18 mouse cellular contexts compared by ENCODE assay signal in genomic region chr5:31792863-31793262, GRCm38 (mm10).
DNase-seq lines count a peak whose midpoint lies in the region; ATAC-seq and TF ChIP-seq lines count a peak whose summit lies in the region.
"Had no signal": no experiment of that assay in that cellular context is flagged by ENCODE, and none has a peak within 500 bp of the region (broad histone marks: within the 10 kb centered on the region; RNA-seq: fewer than 3 reads in every experiment).

No protein-coding gene starts in this region.

- H3K9ac ChIP-seq in lung, postnatal 0 days (replicated peaks; ENCODE audit: low read depth) = no peak overlapping the region
- H3K9ac ChIP-seq: liver, embryonic 12.5 days; neural tube, embryonic 12.5 days had no signal

- H3K4me1 ChIP-seq in lung, postnatal 0 days (ENCODE audit: insufficient read depth, low read depth, low read length) = no peaks in the 10 kb centered on the region
- H3K4me1 ChIP-seq: embryonic facial prominence, embryonic 10.5 days; neural tube, embryonic 12.5 days had no signal

- 49% methylated on average over 8 of the region's 8 CpGs for WGBS in lung, postnatal 0 days

- TF ChIP-seq EP300 in lung, postnatal 0 days (IDR thresholded peaks at IDR 0.05) = peak; percentile 65

- no peaks in the 10 kb centered on the region for H3K36me3 ChIP-seq in lung, postnatal 0 days (ENCODE audit: insufficient read depth, low read length)
- H3K36me3 ChIP-seq: embryonic facial prominence, embryonic 10.5 days; heart, embryonic 10.5 days; liver, embryonic 12.5 days; neural tube, embryonic 12.5 days had no signal

- DNase-seq in heart, adult 9 months (ENCODE audit: low spot score in 2 of 2) = peak; percentile 21 to 24
- no peak for DNase-seq in heart, postnatal 14 days
- peak; percentile 52 for DNase-seq in adrenal gland, postnatal 25 days
- DNase-seq in lung, postnatal 0 days (ENCODE audit: low spot score) = peak; percentile 92
- DNase-seq in retina, postnatal 1 day = no peak
- DNase-seq in spleen, postnatal 14 days (ENCODE audit: low spot score in 2 of 2) = no peak
- no peak for DNase-seq in c-Kit-positive CD71-positive TER-119-positive erythroid progenitor cells, embryonic 14.5 days (ENCODE audit: low spot score)
- DNase-seq: cerebellum, postnatal 14 days; kidney, adult 2 months; kidney, postnatal 4 days; layer of hippocampus, postnatal 36 days; left cerebral cortex, postnatal 4 days had no signal

- TF ChIP-seq CTCF in lung, postnatal 0 days (IDR thresholded peaks at IDR 0.05) = no peak

- H3K9me3 ChIP-seq in lung, postnatal 0 days (ENCODE audit: low read length) = no peaks in the 10 kb centered on the region
- H3K9me3 ChIP-seq: embryonic facial prominence, embryonic 10.5 days; heart, embryonic 10.5 days; liver, embryonic 12.5 days; neural tube, embryonic 12.5 days had no signal

- ATAC-seq in lung, postnatal 0 days = peak; percentile 78
- ATAC-seq: CD4-positive, CD25-positive, alpha-beta regulatory T cell, adult 4 months; hindbrain, postnatal 0 days; liver, embryonic 12.5 days had no signal

- H3K27me3 ChIP-seq in lung, postnatal 0 days (replicated peaks; ENCODE audit: insufficient read depth, low read length) = no peaks in the 10 kb centered on the region
- H3K27me3 ChIP-seq: liver, embryonic 12.5 days; neural tube, embryonic 12.5 days had no signal

- H3K27ac ChIP-seq in lung, postnatal 0 days (ENCODE audit: low read length) = no peak overlapping the region
- H3K27ac ChIP-seq: embryonic facial prominence, embryonic 10.5 days; heart, embryonic 10.5 days; hindbrain, postnatal 0 days; liver, embryonic 12.5 days; neural tube, embryonic 12.5 days had no signal

- H3K4me3 ChIP-seq in lung, postnatal 0 days (ENCODE audit: low read depth, low read length) = no peak overlapping the region
- H3K4me3 ChIP-seq: embryonic facial prominence, embryonic 10.5 days; heart, embryonic 10.5 days; liver, embryonic 12.5 days; neural tube, embryonic 12.5 days had no signal

- no peak overlapping the region for H3K4me2 ChIP-seq in lung, postnatal 0 days (replicated peaks; ENCODE audit: low read depth, low read length)
- H3K4me2 ChIP-seq: liver, embryonic 12.5 days; neural tube, embryonic 12.5 days had no signal

- intact Hi-C loops in heart, postnatal 14 days (cut with DNase I) = no loop called here

Comparison
In these comparisons a context has a peak if more than half of its experiments do, and no peak if none do; other contexts are left out.
1. DNase-seq: peak in heart, adult 9 months (2 of 2), adrenal gland, postnatal 25 days (single experiment) and lung, postnatal 0 days (single experiment); none in heart, postnatal 14 days (0 of 2), retina, postnatal 1 day (single experiment), spleen, postnatal 14 days (0 of 2) and c-Kit-positive CD71-positive TER-119-positive erythroid progenitor cells, embryonic 14.5 days (single experiment).